Mouse (Mus musculus): ENCODE results near the gene Psma1.
A peak's percentile ranks its signal among the peaks of the same experiment; 100 is the strongest.

Gene Psma1

DNA sequence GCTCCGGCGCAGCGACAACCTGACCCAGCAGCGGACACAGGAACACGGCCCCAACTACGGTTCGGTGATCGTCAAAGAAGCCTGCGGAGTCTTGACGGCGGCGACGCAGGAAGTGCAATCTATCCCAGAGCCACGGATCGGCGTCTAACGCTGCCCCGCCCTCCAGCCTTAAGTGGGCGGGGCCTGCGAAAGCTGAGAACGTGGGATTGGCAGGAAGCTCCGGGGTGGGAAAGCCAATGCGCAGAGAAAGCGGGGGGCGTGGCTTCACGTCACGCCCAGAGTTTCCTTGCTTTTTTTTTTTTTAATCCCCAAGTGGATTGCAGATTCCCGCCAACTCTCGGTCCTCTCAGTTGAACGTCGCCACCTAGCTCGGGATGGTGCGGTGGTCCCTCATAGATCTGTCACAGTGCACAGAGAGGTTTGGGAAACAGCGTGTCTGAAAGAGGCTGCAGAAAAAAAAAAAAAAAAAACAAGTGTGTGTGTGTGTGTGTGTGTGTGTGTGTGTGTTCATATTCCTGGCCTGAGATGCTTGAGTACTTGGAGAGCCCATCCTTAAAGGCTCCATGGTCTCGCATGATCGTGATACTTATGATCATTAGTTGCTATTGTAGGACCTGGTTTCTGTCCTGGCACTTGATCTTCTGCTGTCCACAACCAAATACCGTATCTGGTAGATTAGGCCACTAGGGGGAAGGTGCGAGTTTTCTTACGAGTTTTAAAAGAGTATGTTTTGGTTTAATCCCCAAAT, at the start of gene Psma1:
TSS of gene Psma1 (minus strand) at position 114 of the 748 bp plus-strand sequence.
- peak; percentile 97 for DNase-seq (ENCODE audit: low spot score)

GRCm38 (mm10) chr7:114323527-114323926, 47.6 kb upstream of the Psma1 start:
- no peak for DNase-seq (ENCODE audit: low spot score)

GRCm38 (mm10) chr7:114322531-114323441, 46.9 kb upstream of the Psma1 start:
- no peak for DNase-seq (ENCODE audit: low spot score)

DNA sequence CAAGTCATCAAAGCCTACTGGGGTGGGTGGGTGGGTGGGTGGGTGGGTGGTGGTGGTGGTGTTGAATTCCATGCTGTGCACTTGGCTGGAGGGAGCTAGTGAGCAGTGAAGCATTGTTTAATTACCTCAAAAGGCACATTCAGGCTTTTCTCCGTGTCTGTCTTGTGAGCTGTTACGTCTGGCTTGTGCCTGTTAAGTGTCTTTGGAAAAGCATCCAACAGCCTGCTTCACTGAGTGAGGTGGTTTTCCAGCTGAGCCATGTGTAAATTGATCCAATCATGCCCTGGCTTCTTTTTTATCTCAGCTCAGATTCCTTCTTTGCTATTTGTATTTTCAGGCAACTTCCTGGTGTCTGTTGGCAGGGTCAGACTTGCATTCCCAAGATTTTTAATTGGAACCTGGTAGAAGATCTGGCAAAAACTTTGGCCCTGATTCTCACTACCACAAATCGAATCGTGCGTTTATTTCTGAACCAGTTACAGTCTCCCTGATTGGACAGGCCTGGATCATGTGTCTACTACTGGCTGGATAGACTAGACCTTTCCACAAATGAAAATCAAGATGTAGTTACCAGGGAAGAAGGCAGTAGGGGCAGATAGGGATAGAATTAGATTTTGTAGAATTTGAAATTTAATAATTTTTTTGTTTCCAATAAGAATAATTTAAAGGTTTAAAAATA, 45.9 kb upstream of the Psma1 start:
- DNase-seq (ENCODE audit: low spot score), result no peak

- no peak for DNase-seq (ENCODE audit: low spot score)
These were observed 42.0 kb upstream of the Psma1 start for GRCm38 (mm10) chr7:114317896-114318295.

- peak; percentile 54 for DNase-seq (ENCODE audit: low spot score)
These were observed 41.5 kb upstream of the Psma1 start for GRCm38 (mm10) chr7:114317389-114317792.

DNA sequence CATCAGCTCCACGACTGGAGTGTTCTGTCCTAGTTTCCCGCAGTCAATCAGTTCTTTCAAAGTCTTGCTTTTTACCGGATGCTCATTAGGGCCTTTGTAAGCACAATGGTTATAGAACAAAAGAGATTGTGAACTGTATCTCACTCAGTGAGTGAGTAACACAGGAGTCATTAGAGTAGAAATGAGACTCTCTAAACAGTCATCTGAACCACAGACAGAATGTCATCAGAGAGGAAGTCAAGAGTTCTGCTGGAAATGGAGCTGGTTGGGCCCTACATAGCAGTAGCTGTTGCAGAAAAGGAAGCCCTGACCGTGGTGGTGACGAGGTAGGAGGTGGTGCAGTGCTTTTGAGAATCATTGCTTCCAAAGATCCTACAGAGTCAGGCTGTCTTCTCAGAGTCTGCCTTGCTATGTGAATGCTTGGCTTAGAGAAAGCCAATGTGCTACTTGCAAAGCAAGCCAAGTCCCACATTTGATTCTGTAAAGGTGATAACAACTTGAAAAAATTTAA, 40.5 kb upstream of the Psma1 start:
- DNase-seq (ENCODE audit: low spot score), result peak; percentile 53

DNA sequence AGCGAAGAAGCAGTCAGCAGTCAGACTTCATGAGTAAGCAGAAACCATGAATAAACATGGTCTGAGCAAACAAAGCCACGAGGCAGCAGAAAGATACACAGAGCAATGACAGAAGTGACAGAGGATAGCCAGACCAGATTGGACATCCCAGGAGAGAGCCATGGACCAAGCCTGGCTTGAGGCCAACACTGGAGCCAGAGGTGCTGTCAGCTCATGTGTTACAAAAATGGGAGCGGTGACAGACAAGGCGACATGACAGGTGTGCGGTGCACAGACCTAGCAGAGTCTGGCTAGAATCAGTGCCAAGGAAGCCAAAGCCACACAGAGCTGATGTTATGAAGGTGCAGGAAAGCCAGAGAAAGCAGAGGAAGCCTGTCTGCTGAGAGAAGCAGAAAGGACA, 35.3 kb upstream of the Psma1 start:
- DNase-seq (ENCODE audit: low spot score), result peak; percentile 32

DNA sequence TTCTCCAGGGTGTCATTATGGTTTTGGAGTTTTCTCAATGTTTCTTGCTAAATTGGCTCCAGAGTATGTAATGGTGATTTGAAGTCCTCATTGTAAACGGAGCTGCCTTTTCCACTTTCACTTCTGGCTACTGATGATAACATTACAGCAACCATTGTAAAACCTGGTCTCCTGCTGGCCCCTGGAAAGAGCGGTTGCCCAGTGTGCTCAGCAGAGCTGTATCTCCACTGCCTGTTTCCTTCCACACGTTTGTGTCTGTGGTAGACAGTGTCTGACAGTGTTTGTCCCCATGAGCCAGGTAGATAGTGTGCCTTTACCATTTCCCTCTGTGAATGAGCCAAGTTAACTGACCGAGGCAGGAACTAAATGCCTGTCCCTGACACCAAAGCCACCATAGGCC, 33.1 kb upstream of the Psma1 start:
- DNase-seq (ENCODE audit: low spot score), result no peak

GRCm38 (mm10) chr7:114301293-114301782, 25.4 kb upstream of the Psma1 start:
- DNase-seq (ENCODE audit: low spot score), result peak; percentile 55

DNA sequence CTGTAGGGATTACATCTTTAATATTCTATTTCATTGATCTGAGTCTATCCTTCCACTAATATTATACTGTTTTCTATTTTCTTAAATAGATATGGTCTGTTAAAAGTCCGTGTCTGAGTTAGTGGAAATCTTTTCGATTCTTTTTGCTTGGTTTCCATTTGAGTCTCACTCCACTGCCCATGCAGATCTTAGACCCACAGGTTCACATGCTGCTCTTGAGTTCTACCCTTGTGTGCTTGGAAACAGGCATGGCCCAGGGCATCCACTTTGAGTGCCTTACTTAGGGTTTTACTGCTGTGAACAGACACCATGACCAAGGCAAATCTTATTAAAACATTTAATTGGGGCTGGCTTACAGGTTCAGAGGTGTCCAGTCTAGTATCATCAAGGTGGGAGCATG, 24.9 kb upstream of the Psma1 start:
- DNase-seq (ENCODE audit: low spot score), result no peak

DNA sequence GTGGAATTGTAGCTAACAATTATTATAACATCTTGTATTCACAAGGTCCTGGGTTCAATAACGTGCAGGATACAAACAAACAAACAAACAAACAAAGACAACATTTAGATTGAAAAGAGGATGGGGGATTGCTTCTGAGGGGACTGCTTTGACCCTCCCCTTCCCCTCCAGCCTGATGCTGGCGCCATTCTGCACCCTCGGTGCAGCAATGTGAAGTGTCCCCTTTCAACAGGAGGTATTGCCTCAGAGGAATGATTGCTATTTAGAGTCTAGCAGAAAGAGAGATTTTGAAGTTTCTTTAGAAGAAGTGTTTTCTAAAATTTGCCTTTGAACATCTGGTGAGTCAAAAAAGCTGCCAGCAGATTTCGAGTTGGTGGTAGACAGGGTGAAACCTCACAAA, 23.3 kb upstream of the Psma1 start:
- no peak for DNase-seq (ENCODE audit: low spot score)

DNA sequence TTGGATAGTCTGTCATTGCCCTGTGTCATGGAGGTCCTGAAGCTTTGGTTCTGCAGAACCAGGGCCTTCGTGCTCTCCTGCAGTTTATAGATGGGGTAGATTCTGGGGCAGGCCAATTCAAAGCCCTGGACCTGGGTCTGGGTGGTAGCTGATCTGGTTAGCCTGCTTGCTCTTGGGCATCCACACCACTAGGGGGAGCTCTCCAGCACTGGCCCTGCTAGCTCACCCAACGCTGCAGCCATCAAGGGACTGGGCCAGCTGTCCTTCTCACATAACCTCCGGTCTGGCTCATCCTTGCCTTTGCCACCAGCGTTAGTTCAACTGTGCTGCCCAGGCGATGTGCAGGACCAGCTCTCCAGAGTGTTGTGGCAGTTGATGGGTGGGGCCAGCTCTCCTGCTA, 18.8 kb upstream of the Psma1 start:
- no peak for DNase-seq (ENCODE audit: low spot score)

- no peak for DNase-seq (ENCODE audit: low spot score)
These were observed 18.0 kb upstream of the Psma1 start for GRCm38 (mm10) chr7:114293903-114294302.

DNA sequence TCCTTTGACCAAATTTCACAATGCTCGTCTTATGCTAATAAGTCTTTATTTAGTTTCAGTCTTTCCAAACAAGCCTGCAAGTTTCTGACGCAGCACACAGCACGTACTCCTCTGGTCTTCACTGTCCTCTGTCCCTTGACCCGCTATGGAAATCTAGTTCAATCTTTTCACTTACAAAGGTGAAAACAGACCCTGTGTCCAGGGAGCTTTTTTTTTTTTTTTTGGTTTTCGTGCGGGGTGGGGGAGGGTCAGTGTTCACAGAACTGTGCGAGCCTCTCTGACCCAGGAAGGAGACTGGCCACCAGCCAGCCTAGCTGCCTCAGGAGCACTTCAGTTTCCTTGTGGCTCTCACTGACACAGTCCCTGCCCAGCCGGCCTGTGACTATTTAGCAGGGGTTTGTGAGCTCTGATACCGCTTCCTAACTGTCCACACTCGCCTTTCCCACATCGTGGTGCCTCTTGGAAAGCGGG, 16.6 kb upstream of the Psma1 start:
- DNase-seq (ENCODE audit: low spot score), result peak; percentile 74

DNA sequence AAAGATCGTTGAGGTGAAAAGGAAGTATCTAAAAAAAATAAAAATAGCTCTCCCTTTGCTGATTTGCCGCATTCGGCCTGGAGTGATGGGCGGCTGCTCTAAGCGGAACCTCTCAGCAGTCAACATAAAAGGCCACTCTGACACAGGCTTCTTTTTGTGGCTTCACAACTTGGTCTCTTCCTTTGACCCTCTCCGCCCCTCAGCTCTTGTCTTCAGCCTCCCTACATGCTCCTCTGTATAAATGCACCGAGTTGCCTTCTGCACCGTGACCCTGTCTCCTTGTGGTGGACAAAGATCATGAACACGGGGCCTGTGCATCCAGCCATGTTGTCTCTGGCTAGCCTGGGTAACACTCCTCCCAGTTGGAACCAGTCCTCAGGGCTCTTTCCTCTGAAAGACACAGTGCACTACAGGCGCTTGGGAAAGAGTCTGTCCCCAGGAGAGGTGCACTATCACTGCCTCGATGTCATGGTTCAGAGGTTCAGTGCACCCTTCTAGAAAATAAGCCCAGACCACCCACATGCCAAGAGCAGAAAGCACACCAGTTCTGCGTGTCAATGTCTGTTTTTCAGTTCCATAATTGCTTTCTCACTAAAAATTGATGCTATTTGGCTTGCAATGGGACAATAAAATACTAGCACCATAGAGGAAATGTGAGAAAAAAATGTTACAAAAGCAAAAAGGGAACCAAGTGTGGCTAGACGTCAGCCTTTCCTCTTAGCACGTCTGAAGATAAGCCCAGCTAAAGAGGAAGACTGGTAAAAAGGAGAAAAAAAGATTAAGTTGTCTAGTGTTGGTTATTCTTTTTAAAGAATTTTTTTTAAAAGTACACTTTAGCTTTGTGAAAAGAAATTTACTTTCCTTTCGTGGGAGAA, 15.8 kb upstream of the Psma1 start:
- peak; percentile 22 for DNase-seq (ENCODE audit: low spot score)

DNA sequence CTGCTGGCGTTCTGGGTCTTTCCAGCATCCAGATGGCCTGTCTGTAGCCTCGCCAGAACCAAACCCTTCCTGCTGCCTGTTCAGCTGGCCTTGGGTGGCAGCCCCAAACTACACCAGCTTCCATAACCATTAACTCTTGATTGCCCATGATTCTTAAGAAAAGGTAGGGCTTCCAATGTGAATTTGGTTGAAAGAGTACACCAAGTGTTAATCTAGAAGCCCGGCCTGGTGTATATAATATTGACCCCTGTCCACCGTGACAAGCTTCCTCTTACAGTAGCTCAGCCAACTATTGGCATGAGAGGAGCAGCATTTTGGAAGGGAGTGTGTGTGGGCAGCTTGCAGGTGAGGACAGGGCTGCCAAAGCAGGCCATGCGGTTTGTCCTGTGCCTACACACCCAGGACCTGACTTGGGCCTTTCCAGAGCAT, 14.2 kb upstream of the Psma1 start:
- DNase-seq (ENCODE audit: low spot score), result peak; percentile 25

DNA sequence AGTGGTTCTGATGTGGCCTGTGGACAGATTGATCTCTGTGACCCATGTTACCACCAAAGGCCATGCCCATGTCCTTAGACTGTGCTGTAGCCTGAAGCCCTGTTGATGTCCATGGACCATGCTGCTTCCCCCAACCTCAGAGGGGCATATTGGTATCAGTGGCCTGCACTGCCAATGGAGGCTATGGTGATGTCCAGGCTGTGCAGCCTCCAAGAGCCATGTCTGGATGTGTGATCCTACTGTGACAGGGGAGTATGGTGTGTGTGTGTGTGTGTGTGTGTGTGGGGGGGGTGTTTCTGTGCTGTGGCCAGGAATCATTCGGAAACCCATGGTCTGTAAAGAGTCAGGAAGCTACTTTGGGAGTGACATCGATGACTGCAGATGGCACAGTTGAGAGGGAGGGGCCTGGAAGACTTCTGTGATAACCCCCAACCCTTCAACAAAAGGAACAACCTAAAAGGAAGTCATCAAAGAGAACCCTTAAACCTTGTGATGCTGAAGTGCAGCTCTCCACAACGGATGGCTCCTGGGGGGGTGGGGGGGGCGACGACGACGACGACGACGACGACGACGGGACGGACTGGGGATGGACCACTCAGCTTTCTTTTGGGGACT, 8.5 kb upstream of the Psma1 start:
- no peak for DNase-seq (ENCODE audit: low spot score)

- no peak for DNase-seq (ENCODE audit: low spot score)
These were observed 7.1 kb upstream of the Psma1 start for GRCm38 (mm10) chr7:114283006-114283405.

GRCm38 (mm10) chr7:114281671-114282070, 5.8 kb upstream of the Psma1 start:
- no peak for DNase-seq (ENCODE audit: low spot score)

Data from layer of hippocampus, adult 11-12 months (tissue).